Mouse (Mus musculus): ENCODE measurements around the gene Lrrc47. TPM values are rescaled to one million over a fixed set of nuclear protein-coding genes. Genes with fewer than 3 reads are reported as not detected.

The Lrrc47 gene
- polyA plus RNA-seq, 1 experiment from 2014 or later: 21.3 TPM

DNA sequence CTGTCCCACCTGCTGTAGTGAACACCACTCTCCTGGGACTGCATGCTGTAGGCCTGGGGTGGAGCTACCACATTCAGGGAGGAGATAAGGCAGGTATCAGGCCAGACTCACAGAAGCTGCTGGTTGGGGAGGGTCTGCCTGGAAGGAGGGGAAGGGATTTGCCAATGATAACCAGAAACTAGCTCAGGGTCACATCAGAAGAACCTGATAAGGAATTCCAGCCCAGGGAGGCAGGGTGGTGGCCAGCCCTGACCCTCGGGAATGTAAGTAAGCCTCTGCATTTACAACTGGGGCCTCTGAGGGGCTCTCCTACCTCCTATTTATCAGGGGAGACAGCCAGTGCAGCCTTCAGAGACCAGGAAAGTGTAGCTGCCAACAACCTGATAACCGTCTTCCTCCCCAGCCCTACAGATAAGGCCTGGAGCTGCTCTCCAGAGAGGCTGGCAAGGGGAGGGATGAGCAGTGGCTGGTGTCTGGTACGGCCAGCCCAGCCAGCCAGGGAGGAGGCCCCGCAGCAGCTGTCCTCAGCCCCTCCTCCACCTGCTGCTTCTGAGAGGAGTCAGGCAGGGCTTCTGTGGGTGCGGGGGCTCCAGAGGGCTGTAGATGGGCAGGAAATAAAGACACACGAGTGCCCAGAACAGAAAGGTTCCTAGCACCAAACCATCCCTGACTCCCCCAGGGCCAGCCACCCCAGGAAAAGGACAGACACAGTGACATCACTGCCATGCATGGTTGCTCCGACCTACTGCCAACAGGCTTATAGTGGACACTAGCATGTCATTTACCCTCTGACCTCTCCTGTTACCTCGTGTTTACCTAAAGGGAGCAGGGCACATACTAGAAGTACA lies 12.4 kb downstream of the Lrrc47 start:
- Histone ChIP-seq H3K9ac (no peak overlapping the region), H3K27ac (replicated peaks) (no peak overlapping the region), H3K27me3 (peaks cover 11% of the 10 kb centered on the region; the same call in 1 of the 2 replicates), H3K9me3 (replicated peaks) (no peaks in the 10 kb centered on the region), H3K4me1 (peaks cover 49% of the 10 kb centered on the region), H3K4me3 (replicated peaks) (no peak overlapping the region), H3K4me2 (replicated peaks) (peak overlapping the region; percentile 67; the same call in 1 of the 2 replicates), H3K36me3 (peaks cover 37% of the 10 kb centered on the region)
- ATAC-seq (ENCODE audit: insufficient number of reproducible peaks, low FRiP score, low TSS enrichment, low read depth): no peak
- 26% methylated on average over 8 of the region's 8 CpGs for WGBS

DNA sequence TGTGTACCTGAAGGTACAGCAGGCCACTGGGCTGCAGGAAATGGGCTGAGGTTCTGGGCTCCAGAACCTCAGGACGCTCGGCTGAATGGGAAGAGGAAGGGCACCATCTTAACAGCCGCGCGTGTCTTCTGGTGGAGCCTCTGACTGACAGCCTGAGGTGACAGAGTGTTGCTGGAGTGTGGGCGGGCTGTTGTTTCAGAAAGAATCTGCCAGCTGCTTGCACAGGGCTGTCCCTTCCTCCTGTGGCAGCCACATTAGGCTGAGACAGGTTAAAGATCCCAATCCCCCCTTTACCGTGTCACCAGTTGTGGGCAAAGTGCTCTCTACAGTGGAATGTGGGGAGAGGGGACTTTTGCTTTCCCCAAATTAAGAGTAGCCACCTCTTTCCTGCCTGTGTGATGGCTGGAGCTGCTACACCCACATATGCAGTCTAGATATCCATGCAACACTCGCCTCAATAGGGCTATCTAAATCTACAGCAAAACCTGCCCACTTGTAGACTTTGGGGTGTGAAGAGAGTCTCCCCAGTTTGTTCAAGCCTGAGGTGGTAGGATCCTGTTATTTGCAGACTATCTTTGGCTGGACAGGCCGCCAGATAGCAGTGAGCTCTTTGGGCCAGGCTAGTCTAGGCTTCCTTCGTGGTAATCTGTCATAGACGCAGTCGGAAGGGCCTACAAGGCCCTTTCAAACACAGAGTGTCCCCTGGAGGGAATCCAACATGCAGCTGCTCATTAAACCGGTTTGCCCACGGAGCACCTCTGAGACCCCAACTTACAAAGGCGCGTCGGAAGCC lies 13.4 kb downstream of the Lrrc47 start:
- peaks cover 11% of the 10 kb centered on the region; the same call in 1 of the 2 replicates for H3K27me3 ChIP-seq
- peaks cover 49% of the 10 kb centered on the region for H3K4me1 ChIP-seq
- no peak for ATAC-seq (ENCODE audit: insufficient number of reproducible peaks, low FRiP score, low TSS enrichment, low read depth)
- 0 out of 2 replicates have a peak overlapping the region, but pooled peaks have one; percentile 29 for H3K27ac ChIP-seq (replicated peaks)
- H3K36me3 ChIP-seq: peaks cover 28% of the 10 kb centered on the region
- H3K9ac ChIP-seq: 0 out of 2 replicates have a peak overlapping the region, but pooled peaks have one; percentile 18
- no peaks in the 10 kb centered on the region for H3K9me3 ChIP-seq (replicated peaks)
- H3K4me2 ChIP-seq (replicated peaks): peak overlapping the region; percentile 67
- 28% methylated on average over 17 of the region's 17 CpGs for WGBS
- H3K4me3 ChIP-seq (replicated peaks): peak overlapping the region; percentile 42

DNA sequence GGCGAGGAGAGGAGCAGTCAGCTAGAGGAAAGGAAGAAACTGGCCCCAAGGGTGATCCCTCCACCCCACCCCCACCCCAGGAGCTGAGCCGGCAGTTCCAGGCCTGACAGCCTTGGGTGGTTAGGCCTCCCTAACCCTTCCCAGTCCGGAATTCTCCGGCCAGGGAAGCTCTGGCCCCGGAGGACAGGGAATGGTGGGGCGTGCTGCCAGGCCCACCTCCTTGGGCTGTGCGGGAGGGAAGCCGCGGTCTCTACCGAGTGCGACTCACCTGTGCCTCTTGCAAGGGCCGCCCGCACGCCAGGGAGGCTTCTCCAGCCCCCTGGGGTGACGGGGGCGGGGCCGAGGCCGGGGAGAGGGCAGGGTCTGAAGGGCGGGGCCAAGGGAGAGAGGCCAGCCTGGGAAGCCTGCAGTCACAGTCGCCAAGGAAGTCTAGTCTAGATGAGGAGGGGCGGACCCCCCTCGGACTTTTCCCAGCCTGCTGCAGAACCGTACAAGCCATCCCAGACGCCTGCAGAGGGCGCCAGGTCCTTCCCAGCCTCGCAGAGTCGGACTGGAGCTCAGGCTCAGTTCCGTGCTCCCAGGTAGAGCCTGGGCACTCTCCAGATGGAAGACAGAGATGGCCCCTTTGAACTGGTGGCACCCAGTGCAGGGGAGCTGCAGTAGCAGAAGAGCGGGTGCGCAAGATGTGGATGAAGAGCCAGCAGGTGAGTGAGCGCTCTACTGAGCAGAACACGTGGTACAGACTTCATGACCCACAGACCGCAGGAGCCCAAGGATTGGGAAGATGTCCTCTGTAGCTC lies 14.3 kb downstream of the Lrrc47 start, which contains the start of gene Smim1:
Smim1 (minus strand) TSS at position 590 of the 800 bp plus-strand sequence.
- Histone ChIP-seq H3K4me1 (peaks cover 49% of the 10 kb centered on the region), H3K9me3 (replicated peaks) (no peaks in the 10 kb centered on the region), H3K9ac (peak within 1 kb of the TSS; percentile 18; the same call in 1 of the 2 replicates), H3K4me2 (replicated peaks) (peak within 1 kb of the TSS; percentile 67), H3K27me3 (peaks cover 11% of the 10 kb centered on the region; the same call in 1 of the 2 replicates), H3K27ac (replicated peaks) (peak within 1 kb of the TSS; percentile 29; the same call in 1 of the 2 replicates), H3K4me3 (replicated peaks) (peak within 1 kb of the TSS; percentile 42), H3K36me3 (peaks cover 18% of the 10 kb centered on the region)
- peak; percentile 69 for ATAC-seq (ENCODE audit: insufficient number of reproducible peaks, low FRiP score, low TSS enrichment, low read depth)
- 3% methylated on average over 33 of the region's 33 CpGs for WGBS

- H3K4me1 ChIP-seq: peaks cover 49% of the 10 kb centered on the region
- peak overlapping the region; percentile 67 for H3K4me2 ChIP-seq (replicated peaks)
- no peak for ATAC-seq (ENCODE audit: insufficient number of reproducible peaks, low FRiP score, low TSS enrichment, low read depth)
- H3K27ac ChIP-seq (replicated peaks): no peak overlapping the region
- peaks cover 13% of the 10 kb centered on the region for H3K36me3 ChIP-seq
- peaks cover 14% of the 10 kb centered on the region; the same call in 1 of the 2 replicates for H3K27me3 ChIP-seq
- peak overlapping the region; percentile 42 for H3K4me3 ChIP-seq (replicated peaks)
- WGBS: 22% methylated on average over 2 of the region's 2 CpGs
- no peaks in the 10 kb centered on the region for H3K9me3 ChIP-seq (replicated peaks)
- H3K9ac ChIP-seq: no peak overlapping the region
Observed at GRCm38 (mm10) chr4:154026441-154026761, 14.9 kb downstream of the Lrrc47 start.

- Histone ChIP-seq H3K4me1 (peaks cover 44% of the 10 kb centered on the region), H3K9ac (no peak overlapping the region), H3K4me2 (replicated peaks) (no peak overlapping the region), H3K4me3 (replicated peaks) (no peak overlapping the region), H3K36me3 (no peaks in the 10 kb centered on the region), H3K27me3 (peaks cover 14% of the 10 kb centered on the region; the same call in 1 of the 2 replicates), H3K9me3 (replicated peaks) (no peaks in the 10 kb centered on the region), H3K27ac (replicated peaks) (peak overlapping the region; percentile 12; the same call in 1 of the 2 replicates)
- ATAC-seq (ENCODE audit: insufficient number of reproducible peaks, low FRiP score, low TSS enrichment, low read depth): no peak
- 43% methylated on average over 7 of the region's 7 CpGs for WGBS
Observed at GRCm38 (mm10) chr4:154028066-154028465, 16.5 kb downstream of the Lrrc47 start.

- no peak for ATAC-seq (ENCODE audit: insufficient number of reproducible peaks, low FRiP score, low TSS enrichment, low read depth)
- Histone ChIP-seq H3K4me1 (peaks cover 43% of the 10 kb centered on the region), H3K9me3 (replicated peaks) (no peaks in the 10 kb centered on the region), H3K4me2 (replicated peaks) (no peak overlapping the region), H3K36me3 (no peaks in the 10 kb centered on the region), H3K27ac (replicated peaks) (no peak overlapping the region; the same call in 1 of the 2 replicates), H3K9ac (no peak overlapping the region), H3K4me3 (replicated peaks) (no peak overlapping the region), H3K27me3 (peaks cover 14% of the 10 kb centered on the region; the same call in 1 of the 2 replicates)
Observed at GRCm38 (mm10) chr4:154028646-154029045, 17.1 kb downstream of the Lrrc47 start.

GRCm38 (mm10) chr4:154037123-154037522 lies 25.6 kb downstream of the Lrrc47 start:
- WGBS: 32% methylated on average over 3 of the region's 3 CpGs

DNA sequence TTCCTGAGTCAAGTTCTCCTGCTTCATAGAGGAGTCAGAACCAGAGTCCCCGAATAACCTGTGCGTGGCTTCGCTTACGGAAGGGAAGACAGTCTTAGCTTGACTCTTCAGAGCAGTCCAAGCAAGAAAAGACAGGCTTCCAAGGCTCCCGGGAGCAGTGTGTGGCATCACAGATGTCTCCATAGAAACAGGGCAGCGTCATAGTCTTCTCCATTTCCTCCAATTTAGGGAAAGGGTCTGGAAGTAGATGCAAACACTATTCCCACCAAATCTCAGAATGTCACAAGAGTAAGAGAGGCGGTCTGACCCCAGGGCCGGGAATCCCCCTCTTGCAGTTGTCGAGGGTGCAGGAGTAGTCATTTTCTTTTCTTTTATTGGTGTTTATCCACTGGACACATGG lies 31.0 kb downstream of the Lrrc47 start, which contains the start of gene Ccdc27:
Ccdc27 (minus strand) TSS at position 101 of the 400 bp plus-strand sequence.
- Histone ChIP-seq H3K4me1 (no peaks in the 10 kb centered on the region), H3K27me3 (no peaks in the 10 kb centered on the region), H3K9ac (no peak within 1 kb of the TSS), H3K4me3 (replicated peaks) (no peak within 1 kb of the TSS), H3K27ac (replicated peaks) (no peak within 1 kb of the TSS), H3K4me2 (replicated peaks) (no peak within 1 kb of the TSS), H3K36me3 (no peaks in the 10 kb centered on the region), H3K9me3 (replicated peaks) (no peaks in the 10 kb centered on the region)
- no peak for ATAC-seq (ENCODE audit: insufficient number of reproducible peaks, low FRiP score, low TSS enrichment, low read depth)
- 78% methylated on average over 9 of the region's 9 CpGs for WGBS

More at GRCm38 (mm10) chr4:154037123-154037522, 25.6 kb downstream of the Lrrc47 start:
- no peak overlapping the region for H3K27ac ChIP-seq (replicated peaks)
- H3K4me1 ChIP-seq: no peaks in the 10 kb centered on the region
- H3K4me3 ChIP-seq (replicated peaks): no peak overlapping the region
- ATAC-seq (ENCODE audit: insufficient number of reproducible peaks, low FRiP score, low TSS enrichment, low read depth): no peak
- H3K9ac ChIP-seq: no peak overlapping the region
- H3K9me3 ChIP-seq (replicated peaks): no peaks in the 10 kb centered on the region
- H3K36me3 ChIP-seq: no peaks in the 10 kb centered on the region
- H3K4me2 ChIP-seq (replicated peaks): no peak overlapping the region
- H3K27me3 ChIP-seq: peaks cover 4% of the 10 kb centered on the region; the same call in 1 of the 2 replicates

GRCm38 (mm10) chr4:154045837-154046236 lies 34.3 kb downstream of the Lrrc47 start:
- 76% methylated on average over 5 of the region's 5 CpGs for WGBS
- H3K27me3 ChIP-seq: no peaks in the 10 kb centered on the region
- H3K9me3 ChIP-seq (replicated peaks): no peaks in the 10 kb centered on the region
- no peak overlapping the region for H3K4me3 ChIP-seq (replicated peaks)
- ATAC-seq (ENCODE audit: insufficient number of reproducible peaks, low FRiP score, low TSS enrichment, low read depth): no peak
- H3K27ac ChIP-seq (replicated peaks): no peak overlapping the region
- H3K4me2 ChIP-seq (replicated peaks): no peak overlapping the region
- no peak overlapping the region for H3K9ac ChIP-seq
- H3K4me1 ChIP-seq: no peaks in the 10 kb centered on the region
- H3K36me3 ChIP-seq: no peaks in the 10 kb centered on the region

- Histone ChIP-seq H3K27ac (replicated peaks) (no peak overlapping the region), H3K27me3 (no peaks in the 10 kb centered on the region), H3K4me3 (replicated peaks) (no peak overlapping the region), H3K4me1 (peaks cover 8% of the 10 kb centered on the region), H3K9ac (no peak overlapping the region), H3K9me3 (replicated peaks) (no peaks in the 10 kb centered on the region), H3K36me3 (no peaks in the 10 kb centered on the region), H3K4me2 (replicated peaks) (no peak overlapping the region)
- 83% methylated on average over 3 of the region's 3 CpGs for WGBS
- ATAC-seq (ENCODE audit: insufficient number of reproducible peaks, low FRiP score, low TSS enrichment, low read depth): 0 out of 2 replicates have a peak, but pooled peaks have one; percentile 25
Observed at GRCm38 (mm10) chr4:154051401-154051800, 39.9 kb downstream of the Lrrc47 start.
